Mouse (Mus musculus): ENCODE measurements at regions not wholly inside any gene's neighbourhood (a gene's known extent, or its start where the extent isn't known, plus 50 kb on each side); places are given as distances from the start of the nearest gene placed in this dataset.

DNA sequence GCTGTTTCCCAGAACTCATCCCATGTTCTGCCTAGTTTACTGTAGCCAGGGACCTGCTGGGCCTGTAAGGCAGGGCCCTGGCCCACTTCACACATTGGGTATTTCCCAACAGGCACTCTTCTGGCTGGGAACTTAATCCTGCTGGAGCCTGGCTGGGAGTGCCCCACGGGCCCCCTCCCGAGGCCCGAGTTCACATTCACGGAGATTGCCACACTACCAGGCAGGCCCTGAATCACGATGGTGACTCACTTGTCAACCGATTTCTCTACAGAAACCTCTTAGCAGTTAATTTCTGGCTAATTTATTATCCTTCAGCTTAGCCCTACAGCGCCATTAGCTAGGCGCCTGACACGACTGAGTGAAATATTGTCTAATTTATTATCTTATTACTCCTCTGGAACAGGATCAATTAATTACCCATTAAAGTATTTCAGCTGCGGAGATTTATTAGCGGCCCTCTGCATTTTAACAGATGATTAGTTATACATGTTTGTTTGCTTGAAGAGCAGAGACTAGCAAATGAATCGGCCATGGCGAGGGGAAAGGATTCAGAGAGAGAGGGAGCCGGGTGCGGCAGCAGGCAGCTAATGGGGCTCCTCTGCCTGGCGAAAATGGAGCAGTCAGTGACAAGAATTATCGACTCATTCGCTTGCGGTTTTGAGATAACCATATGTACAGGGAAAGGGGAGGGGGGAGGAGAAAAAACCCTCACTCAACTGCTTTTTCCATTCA, 229.7 kb upstream of the Zfp703 start:
- Histone ChIP-seq H3K27ac (ENCODE audit: low read depth) (no peak overlapping the region), H3K36me3 (replicated peaks; ENCODE audit: insufficient read depth, low read length) (no peaks in the 10 kb centered on the region), H3K4me2 (ENCODE audit: low read depth, low read length) (no peak overlapping the region), H3K4me1 (ENCODE audit: insufficient read depth) (no peaks in the 10 kb centered on the region), H3K4me3 (ENCODE audit: low read depth, low read length) (no peak overlapping the region), H3K9ac (replicated peaks) (no peak overlapping the region), H3K27me3 (ENCODE audit: insufficient read depth, low read length) (no peaks in the 10 kb centered on the region), H3K9me3 (ENCODE audit: low read length) (no peaks in the 10 kb centered on the region)
- no peak for TF ChIP-seq CTCF (IDR thresholded peaks at IDR 0.05; ENCODE audit: low read depth)
- peak; percentile 67; the same call in 1 of the 2 replicates for TF ChIP-seq EP300 (IDR thresholded peaks at IDR 0.05; ENCODE audit: low read depth)
- ATAC-seq, result peak; percentile 48; the same call in 1 of the 2 replicates
- DNase-seq, result no peak
- 50% methylated on average over 19 of the region's 19 CpGs for WGBS (ENCODE audit: insufficient replicate concordance)

- TF ChIP-seq EP300 (IDR thresholded peaks at IDR 0.05; ENCODE audit: low read depth), result no peak
- TF ChIP-seq CTCF (IDR thresholded peaks at IDR 0.05; ENCODE audit: low read depth), result no peak
- no peak for ATAC-seq
These were observed 228.8 kb upstream of the Zfp703 start for GRCm38 (mm10) chr8:26748161-26748971.

DNA sequence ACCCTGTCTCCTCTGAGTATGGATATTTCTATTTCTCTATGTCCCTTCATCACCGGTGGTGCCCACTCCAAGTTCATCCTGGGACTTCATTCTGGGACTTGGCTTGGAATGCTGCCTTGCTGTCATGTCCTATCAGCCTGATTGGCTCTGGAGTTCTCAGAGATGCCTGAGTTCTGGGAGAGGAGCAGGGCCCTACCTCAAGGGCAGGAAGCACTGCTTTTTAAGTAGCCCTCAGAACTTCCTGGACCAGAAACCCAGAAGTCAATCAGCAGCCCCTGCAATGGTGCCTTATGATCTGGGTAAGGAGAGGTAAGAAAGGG, 228.2 kb upstream of the Zfp703 start:
- H3K4me3 ChIP-seq (ENCODE audit: low read depth, low read length), result no peak overlapping the region
- no peak for TF ChIP-seq EP300 (IDR thresholded peaks at IDR 0.05; ENCODE audit: low read depth)
- no peaks in the 10 kb centered on the region for H3K4me1 ChIP-seq (ENCODE audit: insufficient read depth)
- no peak for ATAC-seq
- 78% methylated on average over 1 of the region's 1 CpGs for WGBS (ENCODE audit: insufficient replicate concordance)
- no peak for DNase-seq
- H3K9me3 ChIP-seq (ENCODE audit: low read length), result no peaks in the 10 kb centered on the region
- no peak overlapping the region for H3K27ac ChIP-seq (ENCODE audit: low read depth)
- H3K27me3 ChIP-seq (ENCODE audit: insufficient read depth, low read length), result no peaks in the 10 kb centered on the region
- H3K9ac ChIP-seq (replicated peaks), result no peak overlapping the region
- no peak overlapping the region for H3K4me2 ChIP-seq (ENCODE audit: low read depth, low read length)
- no peaks in the 10 kb centered on the region for H3K36me3 ChIP-seq (replicated peaks; ENCODE audit: insufficient read depth, low read length)

More at GRCm38 (mm10) chr8:26748161-26748971, 228.8 kb upstream of the Zfp703 start:
- 60% methylated on average over 12 of the region's 14 CpGs for WGBS (ENCODE audit: insufficient replicate concordance)
- Histone ChIP-seq H3K4me2 (ENCODE audit: low read depth, low read length) (no peak overlapping the region), H3K27me3 (ENCODE audit: insufficient read depth, low read length) (no peaks in the 10 kb centered on the region), H3K4me3 (ENCODE audit: low read depth, low read length) (no peak overlapping the region), H3K27ac (ENCODE audit: low read depth) (no peak overlapping the region), H3K9ac (replicated peaks) (no peak overlapping the region), H3K9me3 (ENCODE audit: low read length) (no peaks in the 10 kb centered on the region), H3K36me3 (replicated peaks; ENCODE audit: insufficient read depth, low read length) (no peaks in the 10 kb centered on the region), H3K4me1 (ENCODE audit: insufficient read depth) (no peaks in the 10 kb centered on the region)
- DNase-seq, result no peak

- Histone ChIP-seq H3K27me3 (ENCODE audit: insufficient read depth, low read length) (no peaks in the 10 kb centered on the region), H3K4me2 (ENCODE audit: low read depth, low read length) (no peak overlapping the region), H3K9me3 (ENCODE audit: low read length) (no peaks in the 10 kb centered on the region), H3K4me3 (ENCODE audit: low read depth, low read length) (no peak overlapping the region), H3K9ac (replicated peaks) (no peak overlapping the region), H3K36me3 (replicated peaks; ENCODE audit: insufficient read depth, low read length) (no peaks in the 10 kb centered on the region), H3K27ac (ENCODE audit: low read depth) (no peak overlapping the region), H3K4me1 (ENCODE audit: insufficient read depth) (no peaks in the 10 kb centered on the region)
- ATAC-seq (no peak), DNase-seq (no peak)
- TF ChIP-seq CTCF (IDR thresholded peaks at IDR 0.05; ENCODE audit: low read depth), result no peak
- no peak for TF ChIP-seq EP300 (IDR thresholded peaks at IDR 0.05; ENCODE audit: low read depth)
- WGBS (ENCODE audit: insufficient replicate concordance), result 90% methylated on average over 1 of the region's 1 CpGs
These were observed 227.0 kb upstream of the Zfp703 start for GRCm38 (mm10) chr8:26750120-26750519.

GRCm38 (mm10) chr8:26751651-26752050, 225.5 kb upstream of the Zfp703 start:
- no peaks in the 10 kb centered on the region for H3K4me1 ChIP-seq (ENCODE audit: insufficient read depth)
- TF ChIP-seq CTCF (IDR thresholded peaks at IDR 0.05; ENCODE audit: low read depth) (no peak), EP300 (IDR thresholded peaks at IDR 0.05; ENCODE audit: low read depth) (no peak)
- no peak overlapping the region for H3K4me2 ChIP-seq (ENCODE audit: low read depth, low read length)
- 76% methylated on average over 5 of the region's 5 CpGs for WGBS (ENCODE audit: insufficient replicate concordance)
- H3K27ac ChIP-seq (ENCODE audit: low read depth), result no peak overlapping the region
- no peak overlapping the region for H3K4me3 ChIP-seq (ENCODE audit: low read depth, low read length)
- no peaks in the 10 kb centered on the region for H3K36me3 ChIP-seq (replicated peaks; ENCODE audit: insufficient read depth, low read length)
- H3K27me3 ChIP-seq (ENCODE audit: insufficient read depth, low read length), result no peaks in the 10 kb centered on the region
- DNase-seq (no peak), ATAC-seq (no peak)
- H3K9me3 ChIP-seq (ENCODE audit: low read length), result no peaks in the 10 kb centered on the region
- H3K9ac ChIP-seq (replicated peaks), result no peak overlapping the region

DNA sequence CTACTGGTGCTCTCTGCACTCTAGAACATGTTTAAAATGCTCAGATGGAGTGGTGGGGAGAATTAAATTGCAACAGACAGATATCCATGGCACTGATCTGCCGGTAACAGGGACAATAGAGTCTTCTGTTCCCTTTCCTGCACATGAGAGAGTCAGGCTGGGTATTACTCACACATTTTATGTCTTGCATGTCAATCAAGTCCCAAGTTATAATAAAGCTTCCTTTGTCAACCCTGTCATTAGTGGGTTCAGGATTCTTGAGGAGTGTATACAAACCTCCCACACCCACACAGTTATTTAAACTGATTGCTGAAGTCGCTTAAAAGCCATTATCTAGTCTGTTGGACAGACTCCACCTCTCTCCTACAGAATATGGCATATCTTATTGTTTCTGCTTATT, 220.7 kb upstream of the Zfp703 start:
- WGBS (ENCODE audit: insufficient replicate concordance), result 71% methylated on average over 2 of the region's 2 CpGs

More for the DNA sequence above, 220.7 kb upstream of the Zfp703 start:
- TF ChIP-seq EP300 (IDR thresholded peaks at IDR 0.05; ENCODE audit: low read depth) (no peak), CTCF (IDR thresholded peaks at IDR 0.05; ENCODE audit: low read depth) (no peak)
- H3K9ac ChIP-seq (replicated peaks), result no peak overlapping the region
- no peak overlapping the region for H3K4me2 ChIP-seq (ENCODE audit: low read depth, low read length)
- no peak overlapping the region for H3K4me3 ChIP-seq (ENCODE audit: low read depth, low read length)
- H3K27ac ChIP-seq (ENCODE audit: low read depth), result no peak overlapping the region
- H3K9me3 ChIP-seq (ENCODE audit: low read length), result peaks cover 5% of the 10 kb centered on the region; the same call in 1 of the 2 replicates
- H3K36me3 ChIP-seq (replicated peaks; ENCODE audit: insufficient read depth, low read length), result no peaks in the 10 kb centered on the region
- DNase-seq, result no peak
- H3K27me3 ChIP-seq (ENCODE audit: insufficient read depth, low read length), result no peaks in the 10 kb centered on the region
- no peak for ATAC-seq
- no peaks in the 10 kb centered on the region for H3K4me1 ChIP-seq (ENCODE audit: insufficient read depth)
